9 mouse cellular contexts compared by ENCODE assay signal in genomic region chr8:13753680-13754079, GRCm38 (mm10). TPM values are rescaled to one million over a fixed set of nuclear protein-coding genes. Genes with fewer than 3 reads are reported as not detected.
DNase-seq lines count a peak whose midpoint lies in the region; ATAC-seq and TF ChIP-seq lines count a peak whose summit lies in the region.
"Had no signal": no experiment of that assay in that cellular context is flagged by ENCODE, and none has a peak within 500 bp of the region (broad histone marks: within the 10 kb centered on the region; RNA-seq: fewer than 3 reads in every experiment).

No protein-coding gene starts in this region.

- no peak overlapping the region for H3K27ac ChIP-seq in kidney, adult 2 months (ENCODE audit: insufficient read depth, low read depth, low read length)
- no peak overlapping the region for H3K27ac ChIP-seq in kidney, embryonic 15.5 days
- H3K27ac ChIP-seq: heart, embryonic 13.5 days had no signal

- H3K27me3 ChIP-seq in kidney, adult 2 months (replicated peaks; ENCODE audit: control insufficient read depth, insufficient read depth, low read length) = no peaks in the 10 kb centered on the region; the same call in 1 of the 2 replicates
- H3K27me3 ChIP-seq in kidney, embryonic 15.5 days = no peaks in the 10 kb centered on the region
- H3K27me3 ChIP-seq: heart, embryonic 13.5 days had no signal

- H3K4me2 ChIP-seq in kidney, embryonic 15.5 days = no peak overlapping the region
- H3K4me2 ChIP-seq: heart, embryonic 13.5 days had no signal

- H3K36me3 ChIP-seq in kidney, adult 2 months (ENCODE audit: control insufficient read depth, insufficient read depth, low read length) = no peaks in the 10 kb centered on the region
- H3K36me3 ChIP-seq in kidney, embryonic 15.5 days = no peaks in the 10 kb centered on the region
- H3K36me3 ChIP-seq: heart, embryonic 13.5 days had no signal

- ATAC-seq in kidney, embryonic 15.5 days (replicated peaks; ENCODE audit: low FRiP score) = no peak

- no peaks in the 10 kb centered on the region for H3K9me3 ChIP-seq in kidney, embryonic 15.5 days (replicated peaks)
- H3K9me3 ChIP-seq: heart, embryonic 13.5 days had no signal

- TF ChIP-seq POLR2A in kidney, adult 2 months (IDR thresholded peaks at IDR 0.05; ENCODE audit: low read depth, low read length) = no peak

- H3K4me3 ChIP-seq in kidney, adult 2 months (ENCODE audit: insufficient read depth, low read depth, low read length) = no peak overlapping the region
- H3K4me3 ChIP-seq in kidney, embryonic 15.5 days (replicated peaks) = no peak overlapping the region
- H3K4me3 ChIP-seq: heart, embryonic 13.5 days had no signal

- intact Hi-C loops in heart, postnatal 36 days (cut with DNase I) = loop anchor here (1.0 to 5.0 kb wide), 3 partner anchors 202 to 340 kb away; no protein-coding TSS in a partner anchor
- intact Hi-C loops in left cerebral cortex, postnatal 4 days (cut with DNase I) = loop anchor here (5.0 kb wide), 2 partner anchors 201 to 341 kb away; no protein-coding TSS in a partner anchor

- H3K9ac ChIP-seq in kidney, embryonic 15.5 days = no peak overlapping the region
- H3K9ac ChIP-seq: heart, embryonic 13.5 days had no signal

- peak; percentile 86 for TF ChIP-seq CTCF in kidney, adult 2 months (conservative IDR thresholded peaks at IDR 0.05; ENCODE audit: insufficient read depth, insufficient read length, low read depth, low read length)

- peaks cover 2% of the 10 kb centered on the region; the same call in 1 of the 2 replicates for H3K4me1 ChIP-seq in kidney, adult 2 months (ENCODE audit: control insufficient read depth, insufficient read depth, low read length)
- peaks cover 10% of the 10 kb centered on the region for H3K4me1 ChIP-seq in kidney, embryonic 15.5 days

- 18% methylated on average over 2 of the region's 2 CpGs for WGBS in kidney, adult 2 months
- WGBS in kidney, embryonic 15.5 days = 25% methylated on average over 2 of the region's 2 CpGs

- DNase-seq in kidney, adult 2 months = peak; percentile 81
- DNase-seq in adrenal gland, adult (ENCODE audit: inconsistent age in 2 of 2, low spot score in 1 of 2) = peak; percentile 70 to 93
- peak; percentile 83 for DNase-seq in embryo, embryonic 10 days (ENCODE audit: low spot score)
- peak; percentile 81 to 90 for DNase-seq in heart, postnatal 36 days
- DNase-seq in left cerebral cortex, postnatal 4 days = peak; percentile 86
- DNase-seq in ovary, postnatal 36 days (ENCODE audit: low spot score) = peak; percentile 69
- DNase-seq in thymus, postnatal 36 days = peak; percentile 74 to 79

RNA-seq across cellular contexts. Expression of gene Cdc16, which starts 3.8 kb away (rescaled TPM):
- 30.2 and 33.1 TPM in 2 replicates for polyA plus RNA-seq in kidney, adult 2 months (2012; rRNA removed)
- 178 and 184 TPM in 2 replicates for polyA plus RNA-seq in kidney, embryonic 15.5 days (2015; fragmentation: Nextera tagmentation; extraction: Ambion mirVana)
- total RNA-seq in heart, postnatal 36 days (2021) = 10 to 100 TPM; 31.9 to 33.6 TPM
- 10 to 100 TPM; 70.1 to 76.1 TPM for total RNA-seq in left cerebral cortex, postnatal 4 days (2021)

RNA-seq across cellular contexts. Expression of gene Upf3a, which starts 31.7 kb away (rescaled TPM):
- 7.1 and 8.1 TPM in 2 replicates for polyA plus RNA-seq in kidney, adult 2 months (2012; rRNA removed)
- 42.3 and 44.8 TPM in 2 replicates for polyA plus RNA-seq in kidney, embryonic 15.5 days (2015; fragmentation: Nextera tagmentation; extraction: Ambion mirVana)
- total RNA-seq in heart, postnatal 36 days (2021) = 1 to 10 TPM; 7.9 to 8.3 TPM
- total RNA-seq in left cerebral cortex, postnatal 4 days (2021) = 10 to 100 TPM; 32.4 to 34.6 TPM

RNA-seq across cellular contexts. Expression of gene Cfap97d2, which starts 48.0 kb away (rescaled TPM):
- polyA plus RNA-seq in kidney, adult 2 months (2012; rRNA removed) = not detected in 2 replicates
- 0.05 TPM in 1 of 2 replicates, not detected in the other for polyA plus RNA-seq in kidney, embryonic 15.5 days (2015; fragmentation: Nextera tagmentation; extraction: Ambion mirVana)
- total RNA-seq in heart, postnatal 36 days (2021) = not detected
- total RNA-seq in left cerebral cortex, postnatal 4 days (2021) = 1 to 10 TPM in 1 of 2 experiments, under 1 TPM in 1; 0.66 to 1.9 TPM
- polyA plus RNA-seq: heart, embryonic 13.5 days had no signal
